Mouse (Mus musculus): ENCODE results near the gene Sorbs1.
A peak's percentile ranks its signal among the peaks of the same experiment; 100 is the strongest.

Sorbs1 gene

DNA sequence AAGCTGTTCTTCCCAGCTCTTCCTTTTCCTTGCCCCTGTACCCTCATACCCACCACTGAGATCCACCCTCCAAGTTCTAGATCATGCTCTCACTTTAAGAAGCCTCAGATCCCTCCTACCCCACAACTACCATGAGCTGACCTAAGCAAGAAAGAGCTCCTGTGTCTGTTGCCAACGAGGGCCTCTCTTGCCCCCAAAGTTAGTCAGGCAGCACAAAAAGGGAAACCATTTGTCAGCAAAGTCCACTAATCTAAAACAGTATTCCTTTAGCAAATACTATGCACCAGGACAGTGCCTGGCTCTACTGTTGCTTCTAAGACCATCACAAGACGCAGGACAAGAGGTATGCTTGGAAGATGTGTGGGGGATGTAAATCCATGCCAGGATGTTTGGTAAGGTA, 106.4 kb downstream of the Sorbs1 start:
- DNase-seq (ENCODE audit: low spot score in 2 of 2) = no peak

DNA sequence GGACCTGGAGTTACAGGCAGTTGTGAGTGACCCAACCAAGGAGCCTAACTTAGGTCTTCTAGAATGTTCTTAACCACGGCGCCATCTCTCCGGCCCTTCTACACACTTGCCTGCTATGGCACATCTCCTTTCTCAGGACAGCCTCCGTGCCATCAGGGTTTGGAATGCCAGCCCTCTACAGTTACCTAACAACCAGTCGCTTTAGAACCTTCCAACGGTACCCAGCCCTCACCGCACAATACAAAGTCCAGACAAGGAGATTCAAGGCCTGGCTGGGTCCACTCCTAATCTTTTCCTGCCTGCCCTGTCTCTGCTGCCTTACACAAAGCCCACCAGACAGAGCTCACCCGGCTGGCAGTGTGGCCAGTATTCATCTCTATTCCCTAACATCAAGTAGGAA, 106.9 kb downstream of the Sorbs1 start:
- DNase-seq (ENCODE audit: low spot score in 2 of 2) = no peak

GRCm38 (mm10) chr19:40405808-40406207, 107.8 kb downstream of the Sorbs1 start:
- no peak for DNase-seq (ENCODE audit: low spot score in 2 of 2)

DNA sequence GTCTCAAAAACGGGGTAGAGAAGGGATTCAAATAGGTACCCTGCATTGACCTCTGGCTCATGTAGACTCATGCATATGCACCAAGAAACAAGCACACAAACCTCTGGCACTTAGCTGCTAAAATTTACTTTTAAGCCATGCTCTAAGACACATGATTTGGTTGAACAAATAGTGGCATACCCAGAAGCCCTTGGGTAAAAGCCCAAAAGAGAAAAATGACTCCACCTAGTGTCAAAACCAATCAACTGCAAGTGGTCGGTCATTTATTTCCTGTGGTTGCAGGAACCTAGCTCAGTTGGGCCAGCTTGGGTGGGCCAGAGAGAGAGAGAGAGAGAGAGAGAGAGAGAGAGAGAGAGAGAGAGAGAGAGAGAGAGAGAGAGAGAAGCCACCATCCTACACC, 109.0 kb downstream of the Sorbs1 start:
- DNase-seq (ENCODE audit: low spot score in 2 of 2) = no peak

DNA sequence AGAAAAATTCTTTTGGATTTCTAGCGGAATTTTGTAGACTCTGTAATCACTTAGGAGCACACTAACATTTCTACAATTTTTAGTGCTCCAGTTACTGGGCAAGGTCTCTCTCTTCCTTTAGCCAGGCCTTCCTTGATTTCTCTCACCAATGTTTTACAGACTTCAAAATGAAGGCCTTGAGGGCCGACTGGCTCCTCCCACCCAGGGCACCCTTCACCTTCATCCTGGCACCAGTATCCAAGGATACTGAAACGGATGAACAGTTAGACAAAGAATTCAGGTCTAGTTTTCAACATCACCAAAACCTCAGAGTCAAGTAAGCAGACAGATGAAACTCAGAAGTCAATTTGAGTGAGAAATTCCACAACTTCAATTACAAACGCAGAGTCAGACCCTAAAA, 109.6 kb downstream of the Sorbs1 start:
- DNase-seq (ENCODE audit: low spot score in 2 of 2) = no peak

- no peak for DNase-seq (ENCODE audit: low spot score in 2 of 2)
Observed at GRCm38 (mm10) chr19:40402155-40402963, 111.2 kb downstream of the Sorbs1 start.

DNA sequence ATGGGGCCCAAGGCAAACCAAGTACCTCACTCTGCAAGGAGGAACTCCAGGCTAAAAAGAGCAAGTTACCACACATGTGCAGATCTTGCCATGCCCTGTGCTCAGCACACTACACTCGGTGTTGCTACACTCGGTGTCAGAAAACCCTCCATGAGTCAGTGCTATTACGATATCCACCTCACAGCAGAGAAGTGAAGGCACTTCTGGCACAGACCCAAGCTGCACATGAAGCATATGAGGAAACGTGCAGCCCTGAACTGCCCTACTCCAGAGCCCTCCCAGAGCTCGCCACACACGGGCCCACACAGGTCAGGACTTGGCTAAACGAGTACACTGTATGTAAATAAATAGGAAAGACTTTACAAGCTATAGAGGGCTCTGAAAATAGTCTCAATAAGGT, 112.4 kb downstream of the Sorbs1 start:
- DNase-seq (ENCODE audit: low spot score in 2 of 2) = no peak

DNA sequence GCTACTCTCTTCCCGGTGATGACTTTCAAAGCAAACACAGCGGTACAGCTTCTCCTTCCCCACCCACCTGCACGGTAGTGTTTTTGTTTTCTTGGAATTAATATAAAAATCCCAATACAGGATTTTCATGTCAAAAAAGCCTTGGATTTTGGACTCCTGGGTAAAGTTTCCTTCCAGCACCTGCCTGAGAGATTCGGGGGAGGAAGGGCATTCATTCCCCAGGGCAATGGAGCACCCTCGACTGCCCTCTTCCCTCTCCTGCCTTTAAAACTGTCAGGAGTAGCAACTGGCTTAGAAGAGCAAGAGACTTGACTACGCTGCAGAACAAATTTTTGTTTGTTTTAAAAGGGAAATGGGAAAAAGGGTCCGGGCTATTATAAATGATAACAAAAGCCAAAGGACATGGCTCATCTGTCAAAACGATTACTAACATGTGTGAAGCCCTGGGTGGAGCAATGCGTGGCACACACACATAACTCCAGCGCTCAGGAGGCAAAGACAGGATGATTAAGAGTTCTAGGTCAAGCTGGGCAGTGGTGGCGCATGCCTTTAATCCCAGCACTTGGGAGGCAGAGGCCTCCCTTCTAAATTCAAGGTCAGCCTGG, 113.1 kb downstream of the Sorbs1 start:
- DNase-seq (ENCODE audit: low spot score in 2 of 2) = no peak

DNA sequence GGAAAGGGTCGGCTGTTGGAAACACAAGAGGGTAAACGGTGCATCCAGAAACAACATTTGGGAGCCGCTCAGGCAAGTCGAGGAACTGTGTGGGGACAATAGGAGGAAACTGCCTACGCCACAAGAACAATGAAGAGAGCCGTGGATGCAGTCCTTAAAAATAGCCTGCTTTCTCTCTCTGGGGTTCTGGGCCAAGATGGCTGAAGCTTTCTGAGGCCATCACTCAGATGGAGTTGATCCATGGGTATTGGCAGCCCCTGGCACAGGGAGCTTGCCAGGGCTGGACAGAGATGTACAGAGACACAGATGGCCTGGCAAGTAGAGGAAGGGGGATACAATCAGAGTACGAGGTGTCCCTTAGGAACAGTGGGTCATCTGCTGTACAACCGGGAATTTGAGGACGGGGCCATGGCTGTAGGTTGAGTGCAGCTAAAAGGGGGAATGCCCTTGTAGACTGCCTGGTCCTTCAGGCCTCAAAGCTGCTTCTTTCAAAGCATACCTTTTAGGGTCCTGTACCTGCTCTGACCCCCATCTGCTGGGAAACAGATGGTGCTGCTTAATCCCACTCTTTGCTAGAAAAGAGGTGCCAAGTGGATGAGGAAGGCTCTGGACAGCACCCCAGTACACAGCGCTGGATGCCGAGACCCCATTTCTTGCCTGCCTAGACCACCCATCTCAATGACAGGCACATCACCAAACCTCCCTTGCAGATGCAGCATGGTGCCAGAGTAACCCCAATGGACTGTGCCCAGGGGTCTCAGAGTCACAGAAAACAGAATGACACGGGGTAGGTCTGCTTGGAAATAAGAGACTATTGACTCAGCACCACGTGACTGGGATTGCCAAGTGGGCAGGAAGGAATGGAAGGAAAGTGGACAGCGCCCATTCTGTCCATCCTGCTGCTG, 117.6 kb downstream of the Sorbs1 start:
- no peak for DNase-seq (ENCODE audit: low spot score in 2 of 2)

DNA sequence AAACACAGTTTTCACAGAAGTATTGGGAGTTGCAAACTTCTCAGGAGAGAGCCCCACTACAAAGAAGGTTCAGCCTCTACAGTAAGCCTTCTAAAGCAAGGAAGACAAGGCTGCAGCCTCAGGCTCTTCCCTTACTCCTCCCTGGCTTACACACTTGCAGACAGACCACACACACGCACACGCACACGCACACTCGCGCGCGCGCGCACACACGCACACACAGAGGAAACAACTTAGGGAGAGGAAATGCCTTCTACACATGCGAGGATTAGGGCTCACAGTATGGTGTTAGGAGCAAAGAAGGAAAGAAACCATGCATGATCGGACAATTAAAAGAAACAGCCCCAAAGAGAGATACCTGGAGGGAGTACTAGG, 118.3 kb downstream of the Sorbs1 start:
- DNase-seq (ENCODE audit: low spot score in 2 of 2) = no peak

GRCm38 (mm10) chr19:40394555-40395320, 118.8 kb downstream of the Sorbs1 start:
- no peak for DNase-seq (ENCODE audit: low spot score in 2 of 2)

- no peak for DNase-seq (ENCODE audit: low spot score in 2 of 2)
Observed at GRCm38 (mm10) chr19:40392795-40393392, 120.7 kb downstream of the Sorbs1 start.

GRCm38 (mm10) chr19:40391469-40391868, 122.1 kb downstream of the Sorbs1 start:
- peak; percentile 62 to 83 for DNase-seq (ENCODE audit: low spot score in 2 of 2)

- DNase-seq (ENCODE audit: low spot score in 2 of 2) = no peak
Observed at GRCm38 (mm10) chr19:40386916-40387315, 126.7 kb downstream of the Sorbs1 start.

DNA sequence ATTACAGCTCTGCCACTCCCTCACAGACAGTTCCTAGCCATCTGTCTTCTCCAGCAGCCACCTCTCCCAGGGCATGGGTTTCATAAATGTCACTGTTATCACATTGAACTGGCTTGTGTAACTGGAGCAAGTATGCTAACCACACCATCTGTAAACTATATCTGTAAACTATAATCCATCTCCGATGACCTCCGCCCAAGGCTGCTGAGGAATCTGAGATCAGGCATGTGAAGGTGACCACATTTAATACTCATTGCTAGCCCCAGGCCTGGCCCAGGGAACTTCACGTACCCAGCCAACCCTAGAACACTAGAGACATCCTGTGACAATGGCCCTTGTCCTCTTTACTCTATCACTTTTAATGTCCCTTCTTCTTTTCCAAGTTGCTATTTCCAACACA, 128.2 kb downstream of the Sorbs1 start:
- DNase-seq (ENCODE audit: low spot score in 2 of 2) = no peak

GRCm38 (mm10) chr19:40383931-40384330, 129.6 kb downstream of the Sorbs1 start:
- no peak for DNase-seq (ENCODE audit: low spot score in 2 of 2)

DNA sequence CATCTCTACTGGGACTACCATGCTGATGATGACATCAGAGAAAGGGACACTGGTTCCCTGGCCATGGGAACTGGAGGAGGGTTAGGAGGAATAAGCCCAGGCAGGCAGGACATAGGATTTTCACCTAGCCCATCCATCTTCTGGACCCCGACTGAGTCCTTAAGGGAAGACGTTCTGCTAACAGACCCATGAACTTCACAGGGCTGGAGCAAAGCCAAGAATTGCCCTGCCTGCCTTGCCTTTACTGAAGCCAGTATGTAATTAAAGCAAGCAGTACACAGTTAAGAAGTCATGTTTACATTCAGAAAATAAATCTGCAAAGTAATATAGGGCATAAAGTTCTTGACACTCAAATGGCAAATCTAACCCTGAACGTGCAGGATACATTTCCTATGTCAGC, 132.9 kb downstream of the Sorbs1 start:
- DNase-seq (ENCODE audit: low spot score in 2 of 2) = no peak

DNA sequence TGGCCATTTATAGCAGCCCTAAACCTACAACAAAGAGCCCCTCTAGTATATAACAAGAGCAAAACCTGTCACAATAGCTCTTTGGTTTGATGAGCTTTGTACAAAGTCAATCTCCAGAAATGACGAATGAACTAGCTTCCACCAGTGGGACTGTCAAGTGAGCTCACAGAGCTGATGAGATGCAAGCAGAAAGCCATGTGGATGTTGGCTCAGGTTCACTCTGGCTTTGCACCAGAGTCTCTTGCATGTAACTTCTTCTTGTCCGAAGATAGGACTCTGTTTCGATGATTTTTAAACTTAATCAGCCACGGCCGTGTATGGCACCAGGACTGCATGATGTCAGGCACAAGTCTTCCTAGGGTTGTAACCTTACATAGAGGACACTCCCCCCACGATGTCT, 133.6 kb downstream of the Sorbs1 start:
- no peak for DNase-seq (ENCODE audit: low spot score in 2 of 2)

DNA sequence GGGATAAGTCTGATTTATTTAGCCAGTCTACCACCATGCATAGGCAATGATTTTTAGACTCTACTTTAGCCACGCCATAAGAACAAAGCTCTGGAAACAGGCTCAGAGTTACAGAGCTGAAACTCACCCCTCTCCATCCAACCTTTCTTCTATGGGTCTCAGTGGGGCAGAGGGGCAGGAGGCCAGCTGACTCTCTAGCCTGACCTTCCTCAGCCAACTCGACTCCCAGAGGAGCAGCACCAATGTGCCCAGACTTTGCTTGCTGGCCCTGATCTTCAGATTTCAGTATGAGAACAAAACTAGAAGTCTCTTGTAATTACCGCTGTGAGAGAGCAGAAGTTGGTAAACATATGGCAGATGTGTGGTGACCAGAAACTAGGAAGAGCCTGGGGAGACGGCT, 134.5 kb downstream of the Sorbs1 start:
- DNase-seq (ENCODE audit: low spot score in 2 of 2) = no peak

- no peak for DNase-seq (ENCODE audit: low spot score in 2 of 2)
Observed at GRCm38 (mm10) chr19:40377632-40378031, 135.9 kb downstream of the Sorbs1 start.

DNA sequence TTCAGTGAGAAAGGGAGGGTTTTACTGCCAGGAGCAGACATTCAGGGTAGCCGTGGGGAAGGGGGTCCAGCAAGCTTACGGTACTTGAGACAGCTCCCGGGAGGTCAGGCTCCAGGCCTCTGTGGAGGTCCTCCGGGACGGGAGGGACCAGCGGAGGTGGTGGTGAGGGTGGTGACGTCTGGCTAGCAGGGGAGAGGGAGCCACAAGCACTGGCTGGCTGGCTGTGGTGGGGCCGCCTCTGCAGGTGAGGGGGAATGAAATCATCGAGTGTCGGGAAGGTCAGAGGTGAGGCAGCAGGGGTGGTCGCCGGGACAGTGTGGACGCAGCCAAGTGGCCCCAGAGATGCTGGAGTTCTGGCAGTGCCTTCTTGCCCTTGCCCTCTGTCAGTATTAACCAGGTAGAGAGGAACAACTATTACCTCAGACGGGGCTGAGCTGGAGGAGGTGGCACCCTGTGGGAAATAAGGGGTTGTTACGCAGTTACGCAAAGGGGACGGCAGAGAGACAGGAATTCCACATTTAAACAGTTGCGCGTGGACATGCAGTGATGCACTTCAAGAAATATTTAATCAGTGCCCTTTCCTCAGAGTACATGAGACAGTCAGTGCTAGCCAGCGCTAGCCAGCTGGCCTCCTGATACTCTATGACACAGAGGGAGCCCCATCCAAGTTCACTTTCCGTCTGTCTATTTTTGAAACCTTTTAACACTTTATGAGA, 136.9 kb downstream of the Sorbs1 start:
- no peak for DNase-seq (ENCODE audit: low spot score in 2 of 2)
